Mouse (Mus musculus) heart, postnatal 0 days (tissue): ENCODE results near the gene A830005F24Rik.

Experiments used
- CTCF ChIP-seq: IDR thresholded peaks from 2 replicates; pipeline ENCODE4 v1.5.1; 2016; ENCODE audit warnings: antibody characterized with exemption, control low read depth, low read depth
- EP300 ChIP-seq: IDR thresholded peaks from 2 replicates; pipeline ENCODE4 v1.6.1; 2016; ENCODE audit warnings: antibody characterized with exemption, low read depth

DNA sequence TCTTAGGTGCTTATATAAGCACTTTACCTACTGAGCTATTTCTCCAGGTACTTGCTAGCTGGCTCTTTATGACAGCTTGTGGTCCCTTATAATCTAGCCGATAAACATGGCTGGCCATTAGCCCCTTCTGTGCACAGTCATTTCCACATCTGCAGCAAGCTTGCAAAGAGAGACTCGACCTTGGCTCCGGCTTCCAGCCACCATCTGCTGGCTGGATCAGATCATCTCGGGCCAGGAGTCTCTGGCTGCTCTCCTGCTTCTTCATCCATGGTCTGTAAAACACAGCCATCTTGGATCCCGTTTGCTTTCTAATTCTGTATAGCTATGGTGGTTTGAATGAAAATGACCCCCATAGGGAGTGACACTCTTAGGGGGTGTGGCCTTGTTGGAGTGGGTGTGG is 49.0 kb downstream of the A830005F24Rik start:
- TF ChIP-seq CTCF (no peak), EP300 (no peak)
